Mouse (Mus musculus) hindbrain, postnatal 0 days (tissue): ENCODE results near the gene Srgn. TPM values are rescaled to one million over a fixed set of nuclear protein-coding genes. Genes with fewer than 3 reads are reported as not detected.
A peak's percentile ranks its signal among the peaks of the same experiment; 100 is the strongest.

Experiments used
- ATAC-seq: fragments of 200-750 bp; cut with Nextera tagmentation; 2 replicates; pipeline ENCODE4 v1.8.0; 2017; ENCODE audit warnings: mild to moderate bottlenecking, moderate TSS enrichment, moderate library complexity
- DNase-seq: peaks from one replicate; pipeline ENCODE4 v3.0.0-alpha.2; 2015; ENCODE audit warnings: low spot score
- H3K27ac ChIP-seq: fragments of 300-500 bp; sonication (generic); 2 replicates; pipeline ENCODE4 v1.5.1; 2014; ENCODE audit warnings: mild to moderate bottlenecking
- H3K27me3 ChIP-seq: fragments of 300-500 bp; sonication (generic); 2 replicates; pipeline ENCODE4 v1.6.1; 2014; ENCODE audit warnings: low read length, mixed read lengths; ENCODE audit not compliant: insufficient read depth
- H3K36me3 ChIP-seq: fragments of 300-500 bp; sonication (generic); 2 replicates; pipeline ENCODE4 v1.6.1; 2014; ENCODE audit warnings: low read length, mixed read lengths; ENCODE audit not compliant: insufficient read depth
- H3K4me1 ChIP-seq: fragments of 300-500 bp; sonication (generic); 2 replicates; pipeline ENCODE4 v1.6.1; 2014; ENCODE audit warnings: antibody characterized with exemption, low read length, mixed read lengths; ENCODE audit not compliant: insufficient read depth
- H3K4me2 ChIP-seq: fragments of 300-500 bp; sonication (generic); 2 replicates; pipeline ENCODE4 v1.6.1; 2014; ENCODE audit warnings: low read depth, mild to moderate bottlenecking, low read length, moderate library complexity, mixed read lengths
- H3K4me3 ChIP-seq: fragments of 300-500 bp; sonication (generic); 2 replicates; pipeline ENCODE4 v1.5.1; 2014; ENCODE audit warnings: low read length
- H3K9ac ChIP-seq: fragments of 300-500 bp; sonication (generic); replicated peaks from 2 replicates; pipeline ENCODE4 v1.6.1; 2014; ENCODE audit warnings: mild to moderate bottlenecking, low read length, moderate library complexity, mixed read lengths
- H3K9me3 ChIP-seq: fragments of 300-500 bp; sonication (generic); 2 replicates; pipeline ENCODE4 v1.6.1; 2016; ENCODE audit warnings: low read length, mixed read lengths
- CTCF ChIP-seq: IDR thresholded peaks from 2 replicates; pipeline ENCODE4 v1.5.1; 2016; ENCODE audit warnings: antibody characterized with exemption, control low read depth, low read depth
- WGBS: fragments of 180-500 bp; shearing (Covaris S2); extraction: QIAGEN DNeasy Blood & Tissue Kit; methylation state at CpG from one replicate; pipeline ENCODE4 v1.1.7; 2014; 5-methylcytosine and 5-hydroxymethylcytosine counted together
- polyA plus RNA-seq: library from polyadenylated mRNA; unstranded; fragments of >200 nt; fragmentation: Nextera tagmentation; extraction: Ambion mirVana; gene quantifications from 2 replicates; pipeline ENCODE4 v1.2.1, GENCODE M21; 2015
- total RNA-seq: library from RNA; depleted of rRNA; stranded (reverse); fragments of >200 nt; gene quantifications from 2 replicates; pipeline ENCODE4 v1.2.3, GENCODE M21; 2014

Gene Srgn
- total and polyA plus RNA-seq, 2 experiments from 2014 or later: 6.5 to 20.8 TPM

- WGBS: 77% methylated on average over 12 of the region's 12 CpGs
- DNase-seq (no peak), ATAC-seq (no peak)
- no peaks in the 10 kb centered on the region for H3K9me3 ChIP-seq
- no peak overlapping the region for H3K27ac ChIP-seq
- H3K4me3 ChIP-seq: no peak overlapping the region
- H3K4me2 ChIP-seq: no peak overlapping the region
- TF ChIP-seq CTCF: no peak
- no peak overlapping the region for H3K9ac ChIP-seq
- H3K4me1 ChIP-seq: no peaks in the 10 kb centered on the region
- H3K27me3 ChIP-seq: no peaks in the 10 kb centered on the region
- peaks cover 9% of the 10 kb centered on the region; the same call in 1 of the 2 replicates for H3K36me3 ChIP-seq
Measured at GRCm38 (mm10) chr10:62553611-62554091, 26.4 kb upstream of the Srgn start.

- WGBS: 72% methylated on average over 7 of the region's 7 CpGs
- no peaks in the 10 kb centered on the region for H3K36me3 ChIP-seq
- no peak overlapping the region for H3K4me2 ChIP-seq
- no peak overlapping the region for H3K4me3 ChIP-seq
- H3K9me3 ChIP-seq: no peaks in the 10 kb centered on the region
- ATAC-seq (no peak), DNase-seq (no peak)
- no peaks in the 10 kb centered on the region for H3K27me3 ChIP-seq
- no peak for TF ChIP-seq CTCF
- no peak overlapping the region for H3K27ac ChIP-seq
- H3K9ac ChIP-seq: no peak overlapping the region
- H3K4me1 ChIP-seq: no peaks in the 10 kb centered on the region
Measured at GRCm38 (mm10) chr10:62550787-62551300, 23.6 kb upstream of the Srgn start.

DNA sequence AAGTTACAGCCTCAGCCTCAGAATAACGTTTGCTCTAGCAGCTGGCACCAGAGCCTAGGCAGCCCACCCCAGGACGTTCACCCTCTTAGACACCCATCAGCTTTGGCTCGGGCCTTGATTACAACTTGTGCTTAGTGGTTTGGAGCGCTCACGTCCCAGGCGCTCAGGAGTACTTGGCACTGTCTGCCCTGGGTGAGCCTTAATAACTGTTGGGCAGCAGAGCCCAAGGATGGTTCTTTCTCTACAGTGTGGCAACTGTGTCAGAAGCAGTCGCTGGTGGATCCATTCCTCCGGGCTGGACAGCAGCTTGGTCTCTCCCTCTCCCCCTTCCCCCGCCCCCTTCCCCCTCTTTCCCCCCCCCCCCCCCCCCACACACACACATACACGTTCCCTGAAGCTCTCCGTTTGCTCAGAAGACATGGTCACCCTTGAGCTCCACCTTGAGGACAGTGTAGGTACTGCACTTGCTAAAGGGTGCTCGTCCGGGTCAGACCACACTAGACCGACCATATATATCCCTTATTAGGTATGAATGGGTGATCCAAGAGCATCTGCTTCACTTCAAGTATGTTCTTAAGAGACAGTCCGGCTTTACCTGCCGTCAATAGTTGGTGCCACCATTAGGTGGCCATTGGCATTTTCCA, 22.4 kb upstream of the Srgn start:
- WGBS: 32% methylated on average over 15 of the region's 16 CpGs
- Histone ChIP-seq H3K27me3 (no peaks in the 10 kb centered on the region), H3K9me3 (no peaks in the 10 kb centered on the region), H3K4me1 (no peaks in the 10 kb centered on the region), H3K27ac (no peak overlapping the region), H3K4me2 (no peak overlapping the region), H3K36me3 (no peaks in the 10 kb centered on the region), H3K4me3 (no peak overlapping the region), H3K9ac (no peak overlapping the region)
- peak; percentile 82 for TF ChIP-seq CTCF
- peak; percentile 55 for ATAC-seq
- DNase-seq: peak; percentile 64

GRCm38 (mm10) chr10:62546441-62546840, 19.2 kb upstream of the Srgn start:
- no peak for ATAC-seq
- DNase-seq: no peak
- WGBS: 74% methylated on average over 10 of the region's 10 CpGs
- no peak overlapping the region for H3K4me2 ChIP-seq
- no peaks in the 10 kb centered on the region for H3K36me3 ChIP-seq
- no peak overlapping the region for H3K9ac ChIP-seq
- H3K27me3 ChIP-seq: no peaks in the 10 kb centered on the region
- H3K4me1 ChIP-seq: no peaks in the 10 kb centered on the region
- H3K9me3 ChIP-seq: no peaks in the 10 kb centered on the region
- H3K27ac ChIP-seq: no peak overlapping the region
- H3K4me3 ChIP-seq: no peak overlapping the region
- no peak for TF ChIP-seq CTCF

- Histone ChIP-seq H3K27me3 (no peaks in the 10 kb centered on the region), H3K9me3 (no peaks in the 10 kb centered on the region), H3K4me1 (no peaks in the 10 kb centered on the region), H3K27ac (no peak overlapping the region), H3K4me3 (no peak overlapping the region), H3K9ac (no peak overlapping the region), H3K36me3 (no peaks in the 10 kb centered on the region), H3K4me2 (no peak overlapping the region)
- TF ChIP-seq CTCF: no peak; the same call in 1 of the 2 replicates
- ATAC-seq: no peak
- DNase-seq: no peak
Measured at GRCm38 (mm10) chr10:62545759-62546158, 18.5 kb upstream of the Srgn start.

- Histone ChIP-seq H3K4me2 (no peak overlapping the region), H3K36me3 (no peaks in the 10 kb centered on the region), H3K9me3 (no peaks in the 10 kb centered on the region), H3K4me3 (no peak overlapping the region), H3K9ac (no peak overlapping the region), H3K4me1 (no peaks in the 10 kb centered on the region), H3K27ac (no peak overlapping the region), H3K27me3 (no peaks in the 10 kb centered on the region)
- 93% methylated on average over 4 of the region's 4 CpGs for WGBS
- DNase-seq: no peak
- ATAC-seq: no peak
- TF ChIP-seq CTCF: no peak
Measured at GRCm38 (mm10) chr10:62544316-62544715, 17.1 kb upstream of the Srgn start.

- Histone ChIP-seq H3K27ac (no peak overlapping the region), H3K4me1 (no peaks in the 10 kb centered on the region), H3K4me3 (no peak overlapping the region), H3K4me2 (no peak overlapping the region), H3K27me3 (no peaks in the 10 kb centered on the region), H3K9me3 (no peaks in the 10 kb centered on the region), H3K36me3 (no peaks in the 10 kb centered on the region), H3K9ac (no peak overlapping the region)
- 84% methylated on average over 12 of the region's 12 CpGs for WGBS
- no peak for ATAC-seq
- no peak for TF ChIP-seq CTCF
- no peak for DNase-seq
Measured at GRCm38 (mm10) chr10:62543399-62543808, 16.2 kb upstream of the Srgn start.
